Mouse (Mus musculus) retina, postnatal 7 days (tissue): ENCODE results near the gene Ddr2.
"Not testable (repeated sequence)": the region's sequence is repeated elsewhere in the genome, so short reads cannot be mapped to it uniquely, and the experiment has no call there.

ENCODE experiments used
- DNase-seq: peaks from one replicate; pipeline ENCODE4 v3.0.0-alpha.2; 2012; ENCODE audit warnings: low read depth, low spot score

Gene Ddr2

GRCm38 (mm10) chr1:170102814-170103213 is 7.7 kb downstream of the Ddr2 start:
- not testable (repeated sequence) for DNase-seq

GRCm38 (mm10) chr1:170086631-170087030 is 23.9 kb downstream of the Ddr2 start:
- no peak for DNase-seq

GRCm38 (mm10) chr1:170084151-170084796 is 26.3 kb downstream of the Ddr2 start:
- DNase-seq: no peak

GRCm38 (mm10) chr1:170080907-170081306 is 29.7 kb downstream of the Ddr2 start:
- DNase-seq: no peak

GRCm38 (mm10) chr1:170079465-170079864 is 31.1 kb downstream of the Ddr2 start:
- no peak for DNase-seq

GRCm38 (mm10) chr1:170076339-170076738 is 34.2 kb downstream of the Ddr2 start:
- no peak for DNase-seq

- DNase-seq: no peak
Measured at GRCm38 (mm10) chr1:170073768-170074167, 36.8 kb downstream of the Ddr2 start.

GRCm38 (mm10) chr1:170069143-170069542 is 41.4 kb downstream of the Ddr2 start:
- no peak for DNase-seq

GRCm38 (mm10) chr1:170065931-170066330 is 44.6 kb downstream of the Ddr2 start:
- DNase-seq: no peak

- DNase-seq: no peak
Measured at GRCm38 (mm10) chr1:170065009-170065408, 45.6 kb downstream of the Ddr2 start.

GRCm38 (mm10) chr1:170064083-170064494 is 46.5 kb downstream of the Ddr2 start:
- DNase-seq: no peak

- no peak for DNase-seq
Measured at GRCm38 (mm10) chr1:170060214-170060613, 50.3 kb downstream of the Ddr2 start.

- no peak for DNase-seq
Measured at GRCm38 (mm10) chr1:170059347-170059746, 51.2 kb downstream of the Ddr2 start.

- no peak for DNase-seq
Measured at GRCm38 (mm10) chr1:170058051-170058450, 52.5 kb downstream of the Ddr2 start.

GRCm38 (mm10) chr1:170057607-170058006 is 53.0 kb downstream of the Ddr2 start:
- no peak for DNase-seq

- DNase-seq: no peak
Measured at GRCm38 (mm10) chr1:170056921-170057320, 53.6 kb downstream of the Ddr2 start.

- DNase-seq: no peak
Measured at GRCm38 (mm10) chr1:170056214-170056613, 54.3 kb downstream of the Ddr2 start.

- no peak for DNase-seq
Measured at GRCm38 (mm10) chr1:170052469-170053065, 58.0 kb downstream of the Ddr2 start.

GRCm38 (mm10) chr1:170051631-170052177 is 58.9 kb downstream of the Ddr2 start:
- no peak for DNase-seq

GRCm38 (mm10) chr1:170048434-170048833 is 62.1 kb downstream of the Ddr2 start:
- DNase-seq: no peak

GRCm38 (mm10) chr1:170044726-170045471 is 65.7 kb downstream of the Ddr2 start:
- no peak for DNase-seq

GRCm38 (mm10) chr1:170043753-170044152 is 66.8 kb downstream of the Ddr2 start:
- no peak for DNase-seq
